Mouse (Mus musculus): ENCODE results near the gene Rras.
"Not testable (repeated sequence)": the region's sequence is repeated elsewhere in the genome, so short reads cannot be mapped to it uniquely, and the experiment has no call there.

GRCm38 (mm10) chr7:45023711-45024110 lies 6.0 kb downstream of the Rras start:
- TF ChIP-seq CTCF (conservative IDR thresholded peaks at IDR 0.05; ENCODE audit: low read length); NANOG (IDR thresholded peaks at IDR 0.05; ENCODE audit: borderline replicate concordance, low read length); POU5F1 (IDR thresholded peaks at IDR 0.05; ENCODE audit: borderline replicate concordance, low read length): not testable (repeated sequence)
